Mouse (Mus musculus): ENCODE measurements at regions not wholly inside any gene's neighbourhood (a gene's known extent, or its start where the extent isn't known, plus 50 kb on each side); places are given as distances from the start of the nearest gene placed in this dataset.
A peak's percentile ranks its signal among the peaks of the same experiment; 100 is the strongest.

- Histone ChIP-seq H3K4me1 (replicated peaks; ENCODE audit: control insufficient read depth, insufficient read depth, low read length) (no peaks in the 10 kb centered on the region), H3K27ac (ENCODE audit: low read length) (no peak overlapping the region), H3K9me3 (ENCODE audit: control insufficient read depth, low read length) (no peaks in the 10 kb centered on the region), H3K27me3 (replicated peaks; ENCODE audit: control insufficient read depth, insufficient read depth, low read length) (no peaks in the 10 kb centered on the region), H3K4me2 (ENCODE audit: low read length) (no peak overlapping the region), H3K9ac (replicated peaks; ENCODE audit: low read depth, low read length) (no peak overlapping the region), H3K36me3 (ENCODE audit: control insufficient read depth, insufficient read depth) (no peaks in the 10 kb centered on the region), H3K4me3 (replicated peaks; ENCODE audit: low read length) (no peak overlapping the region)
- ATAC-seq, result no peak
- 96% methylated on average over 5 of the region's 5 CpGs for WGBS
These were observed 157.8 kb upstream of the Tmc1 start for GRCm38 (mm10) chr19:21111836-21112235.

DNA sequence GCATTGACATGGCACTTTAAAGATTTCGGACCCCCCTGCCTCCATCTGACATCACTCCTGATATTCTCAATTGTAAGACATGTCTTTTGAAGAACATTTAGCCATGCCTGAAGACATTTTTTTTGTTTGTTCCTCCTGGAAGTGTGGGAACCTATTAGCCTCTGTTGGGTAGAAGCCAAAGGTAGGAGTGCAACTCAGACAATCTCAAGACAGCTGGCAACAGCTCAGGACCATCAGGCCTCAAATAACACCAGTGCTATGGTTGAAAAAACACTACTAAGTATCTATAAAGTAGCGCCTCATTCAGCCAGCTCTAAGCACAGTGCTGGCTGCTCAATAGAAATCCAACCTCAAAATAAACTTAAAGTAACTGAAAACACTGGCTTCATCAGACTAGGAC, 154.3 kb upstream of the Tmc1 start:
- H3K36me3 ChIP-seq (ENCODE audit: control insufficient read depth, insufficient read depth), result no peaks in the 10 kb centered on the region
- H3K9me3 ChIP-seq (ENCODE audit: control insufficient read depth, low read length), result no peaks in the 10 kb centered on the region
- H3K27me3 ChIP-seq (replicated peaks; ENCODE audit: control insufficient read depth, insufficient read depth, low read length), result no peaks in the 10 kb centered on the region
- no peak overlapping the region for H3K9ac ChIP-seq (replicated peaks; ENCODE audit: low read depth, low read length)
- ATAC-seq, result no peak
- WGBS, result 67% methylated on average over 2 of the region's 2 CpGs
- H3K4me2 ChIP-seq (ENCODE audit: low read length), result no peak overlapping the region
- H3K4me3 ChIP-seq (replicated peaks; ENCODE audit: low read length), result no peak overlapping the region
- H3K4me1 ChIP-seq (replicated peaks; ENCODE audit: control insufficient read depth, insufficient read depth, low read length), result no peaks in the 10 kb centered on the region
- no peak overlapping the region for H3K27ac ChIP-seq (ENCODE audit: low read length)

- Histone ChIP-seq H3K36me3 (ENCODE audit: control insufficient read depth, insufficient read depth) (no peaks in the 10 kb centered on the region), H3K27ac (ENCODE audit: low read length) (no peak overlapping the region), H3K4me3 (replicated peaks; ENCODE audit: low read length) (no peak overlapping the region), H3K27me3 (replicated peaks; ENCODE audit: control insufficient read depth, insufficient read depth, low read length) (no peaks in the 10 kb centered on the region), H3K4me2 (ENCODE audit: low read length) (no peak overlapping the region), H3K9me3 (ENCODE audit: control insufficient read depth, low read length) (no peaks in the 10 kb centered on the region), H3K4me1 (replicated peaks; ENCODE audit: control insufficient read depth, insufficient read depth, low read length) (no peaks in the 10 kb centered on the region), H3K9ac (replicated peaks; ENCODE audit: low read depth, low read length) (no peak overlapping the region)
- no peak for ATAC-seq
- WGBS, result 89% methylated on average over 3 of the region's 3 CpGs
These were observed 153.7 kb upstream of the Tmc1 start for GRCm38 (mm10) chr19:21107741-21108140.

DNA sequence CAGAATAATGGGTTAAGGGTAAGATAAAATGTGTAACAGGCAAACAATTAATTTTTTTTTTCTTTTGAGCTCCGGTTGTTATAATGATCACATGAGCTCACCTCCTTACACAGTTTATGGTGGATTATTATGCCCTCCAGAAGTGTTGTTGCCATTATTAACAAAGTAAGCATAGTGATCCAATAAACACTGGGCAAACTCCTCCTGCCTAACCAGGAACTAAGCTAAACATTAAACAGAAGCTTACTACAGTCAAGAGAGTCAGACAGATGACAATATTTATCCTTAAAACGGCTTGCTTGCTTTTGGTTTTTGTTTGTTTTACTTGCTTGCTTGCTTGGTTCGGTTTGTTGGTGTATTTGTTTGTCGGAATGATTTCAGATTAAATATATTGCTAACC, 153.3 kb upstream of the Tmc1 start:
- Histone ChIP-seq H3K4me2 (ENCODE audit: low read length) (no peak overlapping the region), H3K9ac (replicated peaks; ENCODE audit: low read depth, low read length) (no peak overlapping the region), H3K4me1 (replicated peaks; ENCODE audit: control insufficient read depth, insufficient read depth, low read length) (no peaks in the 10 kb centered on the region), H3K36me3 (ENCODE audit: control insufficient read depth, insufficient read depth) (no peaks in the 10 kb centered on the region), H3K27me3 (replicated peaks; ENCODE audit: control insufficient read depth, insufficient read depth, low read length) (no peaks in the 10 kb centered on the region), H3K4me3 (replicated peaks; ENCODE audit: low read length) (no peak overlapping the region), H3K9me3 (ENCODE audit: control insufficient read depth, low read length) (no peaks in the 10 kb centered on the region), H3K27ac (ENCODE audit: low read length) (no peak overlapping the region)
- no peak for ATAC-seq
- 85% methylated on average over 4 of the region's 4 CpGs for WGBS

GRCm38 (mm10) chr19:21106766-21107165, 152.8 kb upstream of the Tmc1 start:
- no peak overlapping the region for H3K27ac ChIP-seq (ENCODE audit: low read length)
- no peaks in the 10 kb centered on the region for H3K36me3 ChIP-seq (ENCODE audit: control insufficient read depth, insufficient read depth)
- no peaks in the 10 kb centered on the region for H3K27me3 ChIP-seq (replicated peaks; ENCODE audit: control insufficient read depth, insufficient read depth, low read length)
- ATAC-seq, result no peak
- H3K9me3 ChIP-seq (ENCODE audit: control insufficient read depth, low read length), result no peaks in the 10 kb centered on the region
- no peaks in the 10 kb centered on the region for H3K4me1 ChIP-seq (replicated peaks; ENCODE audit: control insufficient read depth, insufficient read depth, low read length)
- WGBS, result 90% methylated on average over 10 of the region's 10 CpGs
- H3K4me3 ChIP-seq (replicated peaks; ENCODE audit: low read length), result no peak overlapping the region
- H3K4me2 ChIP-seq (ENCODE audit: low read length), result no peak overlapping the region
- no peak overlapping the region for H3K9ac ChIP-seq (replicated peaks; ENCODE audit: low read depth, low read length)

GRCm38 (mm10) chr19:21106241-21106669, 152.3 kb upstream of the Tmc1 start:
- Histone ChIP-seq H3K36me3 (ENCODE audit: control insufficient read depth, insufficient read depth) (no peaks in the 10 kb centered on the region), H3K4me1 (replicated peaks; ENCODE audit: control insufficient read depth, insufficient read depth, low read length) (no peaks in the 10 kb centered on the region), H3K27ac (ENCODE audit: low read length) (no peak overlapping the region), H3K27me3 (replicated peaks; ENCODE audit: control insufficient read depth, insufficient read depth, low read length) (no peaks in the 10 kb centered on the region), H3K4me3 (replicated peaks; ENCODE audit: low read length) (no peak overlapping the region), H3K4me2 (ENCODE audit: low read length) (no peak overlapping the region), H3K9ac (replicated peaks; ENCODE audit: low read depth, low read length) (no peak overlapping the region), H3K9me3 (ENCODE audit: control insufficient read depth, low read length) (no peaks in the 10 kb centered on the region)
- ATAC-seq, result peak; percentile 31; the same call in 1 of the 2 replicates
- 25% methylated on average over 6 of the region's 6 CpGs for WGBS

DNA sequence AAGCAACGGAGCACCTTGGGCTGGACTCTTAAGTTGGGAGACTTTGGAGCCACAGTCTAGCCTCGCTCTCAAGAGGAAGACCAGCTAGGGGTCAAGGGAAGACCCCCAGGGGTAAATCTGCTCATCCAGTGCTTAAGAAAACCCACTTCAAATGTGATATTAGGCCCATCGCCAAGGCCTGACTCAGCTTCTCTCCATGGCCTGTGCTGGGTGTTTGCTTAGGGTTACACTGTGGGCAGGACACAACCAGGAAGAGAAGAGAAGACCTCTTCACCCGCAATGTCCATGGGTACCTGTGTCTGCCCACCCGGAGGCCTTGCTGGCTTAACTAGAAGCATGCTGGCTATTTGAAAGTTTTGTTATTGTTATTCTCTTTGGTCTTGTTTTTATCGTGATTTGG, 151.0 kb upstream of the Tmc1 start:
- Histone ChIP-seq H3K27me3 (replicated peaks; ENCODE audit: control insufficient read depth, insufficient read depth, low read length) (no peaks in the 10 kb centered on the region), H3K4me1 (replicated peaks; ENCODE audit: control insufficient read depth, insufficient read depth, low read length) (no peaks in the 10 kb centered on the region), H3K36me3 (ENCODE audit: control insufficient read depth, insufficient read depth) (no peaks in the 10 kb centered on the region), H3K4me3 (replicated peaks; ENCODE audit: low read length) (no peak overlapping the region), H3K27ac (ENCODE audit: low read length) (no peak overlapping the region), H3K9me3 (ENCODE audit: control insufficient read depth, low read length) (no peaks in the 10 kb centered on the region), H3K9ac (replicated peaks; ENCODE audit: low read depth, low read length) (no peak overlapping the region), H3K4me2 (ENCODE audit: low read length) (no peak overlapping the region)
- WGBS, result 81% methylated on average over 6 of the region's 6 CpGs
- ATAC-seq, result no peak

DNA sequence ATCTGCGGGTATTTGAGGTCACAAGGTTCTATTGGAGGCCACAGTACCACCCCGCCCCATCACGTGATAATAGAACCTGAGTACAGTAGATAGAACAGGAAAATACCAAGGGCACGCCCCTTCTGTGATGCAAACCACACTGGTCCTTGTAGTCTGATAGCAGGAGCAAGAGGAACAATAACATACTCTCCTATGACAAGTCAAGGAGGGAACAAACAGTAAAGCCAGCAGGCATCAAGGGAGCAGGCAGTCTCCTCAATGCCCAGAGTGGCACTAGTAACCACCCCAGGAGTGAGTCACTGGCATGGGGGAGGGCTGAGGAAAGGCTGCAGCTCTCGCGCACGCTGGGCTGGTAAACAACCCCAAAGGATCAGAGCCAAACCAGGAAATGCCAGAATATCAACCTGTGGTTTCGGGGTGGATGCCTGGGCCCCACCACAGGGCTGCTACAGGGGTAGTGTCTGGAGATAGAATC, 150.5 kb upstream of the Tmc1 start:
- Histone ChIP-seq H3K27me3 (replicated peaks; ENCODE audit: control insufficient read depth, insufficient read depth, low read length) (no peaks in the 10 kb centered on the region), H3K9ac (replicated peaks; ENCODE audit: low read depth, low read length) (no peak overlapping the region), H3K9me3 (ENCODE audit: control insufficient read depth, low read length) (no peaks in the 10 kb centered on the region), H3K36me3 (ENCODE audit: control insufficient read depth, insufficient read depth) (no peaks in the 10 kb centered on the region), H3K4me3 (replicated peaks; ENCODE audit: low read length) (no peak overlapping the region), H3K4me1 (replicated peaks; ENCODE audit: control insufficient read depth, insufficient read depth, low read length) (no peaks in the 10 kb centered on the region), H3K4me2 (ENCODE audit: low read length) (no peak overlapping the region), H3K27ac (ENCODE audit: low read length) (no peak overlapping the region)
- 91% methylated on average over 8 of the region's 8 CpGs for WGBS
- no peak for ATAC-seq

- H3K4me3 ChIP-seq (replicated peaks; ENCODE audit: low read length), result no peak overlapping the region
- H3K36me3 ChIP-seq (ENCODE audit: control insufficient read depth, insufficient read depth), result no peaks in the 10 kb centered on the region
- no peaks in the 10 kb centered on the region for H3K27me3 ChIP-seq (replicated peaks; ENCODE audit: control insufficient read depth, insufficient read depth, low read length)
- no peak overlapping the region for H3K9ac ChIP-seq (replicated peaks; ENCODE audit: low read depth, low read length)
- ATAC-seq, result no peak
- 76% methylated on average over 7 of the region's 7 CpGs for WGBS
- H3K27ac ChIP-seq (ENCODE audit: low read length), result no peak overlapping the region
- no peaks in the 10 kb centered on the region for H3K4me1 ChIP-seq (replicated peaks; ENCODE audit: control insufficient read depth, insufficient read depth, low read length)
- no peaks in the 10 kb centered on the region for H3K9me3 ChIP-seq (ENCODE audit: control insufficient read depth, low read length)
- H3K4me2 ChIP-seq (ENCODE audit: low read length), result no peak overlapping the region
These were observed 124.0 kb upstream of the Tmc1 start for GRCm38 (mm10) chr19:21077771-21078548.

GRCm38 (mm10) chr19:21068381-21068780, 114.4 kb upstream of the Tmc1 start:
- Histone ChIP-seq H3K36me3 (ENCODE audit: control insufficient read depth, insufficient read depth) (no peaks in the 10 kb centered on the region), H3K4me2 (ENCODE audit: low read length) (no peak overlapping the region), H3K9ac (replicated peaks; ENCODE audit: low read depth, low read length) (no peak overlapping the region), H3K4me1 (replicated peaks; ENCODE audit: control insufficient read depth, insufficient read depth, low read length) (no peaks in the 10 kb centered on the region), H3K4me3 (replicated peaks; ENCODE audit: low read length) (no peak overlapping the region), H3K27me3 (replicated peaks; ENCODE audit: control insufficient read depth, insufficient read depth, low read length) (no peaks in the 10 kb centered on the region), H3K27ac (ENCODE audit: low read length) (no peak overlapping the region), H3K9me3 (ENCODE audit: control insufficient read depth, low read length) (no peaks in the 10 kb centered on the region)
- 89% methylated on average over 7 of the region's 7 CpGs for WGBS
- no peak for ATAC-seq
